Mouse (Mus musculus) cerebellum, adult 9-10 months (tissue): ENCODE measurements around the gene Kmt2b.

ENCODE experiments used
- DNase-seq: peaks from one replicate; pipeline ENCODE4 v3.0.0; 2022

Gene Kmt2b

DNA sequence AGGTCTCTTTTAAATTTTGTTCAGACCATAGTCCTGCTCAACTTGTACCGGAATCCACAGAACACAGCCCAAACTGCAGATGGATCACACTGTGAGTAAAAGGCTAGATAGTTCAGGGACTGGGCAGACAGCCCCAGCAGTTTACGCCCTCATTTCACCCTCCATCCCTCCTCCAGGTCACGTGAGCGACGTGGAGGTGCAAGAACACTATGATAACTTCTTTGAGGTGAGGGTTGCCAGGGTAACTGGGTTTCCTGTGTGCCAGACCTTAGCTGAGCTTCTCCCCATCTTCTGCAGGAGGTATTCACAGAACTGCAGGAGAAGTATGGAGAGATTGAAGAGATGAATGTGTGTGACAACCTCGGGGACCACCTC, 24.6 kb downstream of the Kmt2b start:
- DNase-seq = no peak

DNA sequence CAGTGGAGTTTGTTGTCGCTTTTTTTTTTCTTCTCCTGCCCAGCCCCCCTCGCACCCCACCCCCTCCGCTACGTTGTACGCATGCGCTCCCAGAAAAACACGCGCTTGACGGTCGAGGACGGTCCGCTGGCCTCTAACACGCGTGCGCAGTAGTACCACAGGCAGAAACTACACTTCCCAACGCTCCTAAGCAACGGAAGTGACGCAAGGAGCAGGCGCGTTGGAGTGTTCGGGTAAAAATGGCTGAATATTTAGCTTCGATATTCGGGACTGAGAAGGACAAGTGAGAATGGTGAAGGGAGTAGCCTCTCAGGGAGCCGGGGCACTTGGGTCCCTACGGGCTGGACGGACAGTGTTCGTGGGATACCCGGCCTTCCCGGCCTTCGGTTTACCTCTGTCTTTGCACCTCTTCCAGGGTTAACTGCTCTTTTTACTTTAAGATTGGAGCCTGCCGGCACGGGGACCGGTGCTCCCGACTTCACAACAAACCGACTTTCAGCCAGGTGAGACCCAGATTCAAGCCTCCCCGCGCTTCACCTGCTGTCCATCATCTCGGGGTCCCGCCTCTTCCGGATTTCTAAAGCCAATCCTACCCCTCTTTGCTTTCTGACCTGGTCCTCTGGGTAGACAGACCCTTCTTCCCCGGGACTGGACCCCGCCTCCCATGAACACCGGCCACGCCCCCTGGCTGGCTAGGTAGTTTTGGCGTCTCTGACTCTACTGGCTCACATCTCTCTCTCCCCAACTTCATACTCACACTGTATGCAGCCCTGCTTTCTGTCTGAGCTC, 25.2 kb downstream of the Kmt2b start, which contains the start of the genes U2af1l4, Gm49396 and Psenen:
U2af1l4 (plus strand) TSS at position 185 of the 789 bp plus-strand sequence.
Gm49396 (plus strand) TSS at position 228 of the 789 bp plus-strand sequence.
Psenen (minus strand) TSS at position 511 of the 789 bp plus-strand sequence.
- peak; percentile 97 for DNase-seq

DNA sequence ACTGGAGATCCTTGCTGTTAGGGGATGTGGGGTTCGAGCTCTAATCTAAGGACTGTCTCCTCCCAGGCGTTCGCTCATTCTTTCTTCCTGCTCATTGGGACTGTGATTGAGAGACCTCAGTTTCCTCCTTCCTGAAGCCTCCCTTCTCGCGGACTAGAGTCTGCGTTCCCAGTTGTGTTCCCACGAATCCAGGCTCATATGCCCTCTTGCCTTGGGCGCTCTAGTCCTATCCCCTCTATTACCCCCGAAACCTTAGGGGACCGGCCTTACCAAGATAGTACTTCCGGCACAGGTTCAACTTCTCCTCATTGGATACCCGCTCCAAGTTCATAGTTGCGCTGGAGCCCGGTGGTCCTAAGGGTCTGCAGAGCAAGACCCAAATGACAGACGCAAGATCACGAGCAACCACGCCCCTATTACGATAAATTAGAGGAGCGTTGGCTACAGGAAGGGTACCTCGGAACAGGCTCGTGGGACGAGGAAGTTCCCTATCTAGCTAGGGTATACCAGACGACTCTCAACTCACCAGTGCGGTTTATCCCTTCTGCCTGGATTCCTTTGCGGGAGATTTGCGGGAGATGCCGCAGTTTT, 25.9 kb downstream of the Kmt2b start:
- no peak for DNase-seq

DNA sequence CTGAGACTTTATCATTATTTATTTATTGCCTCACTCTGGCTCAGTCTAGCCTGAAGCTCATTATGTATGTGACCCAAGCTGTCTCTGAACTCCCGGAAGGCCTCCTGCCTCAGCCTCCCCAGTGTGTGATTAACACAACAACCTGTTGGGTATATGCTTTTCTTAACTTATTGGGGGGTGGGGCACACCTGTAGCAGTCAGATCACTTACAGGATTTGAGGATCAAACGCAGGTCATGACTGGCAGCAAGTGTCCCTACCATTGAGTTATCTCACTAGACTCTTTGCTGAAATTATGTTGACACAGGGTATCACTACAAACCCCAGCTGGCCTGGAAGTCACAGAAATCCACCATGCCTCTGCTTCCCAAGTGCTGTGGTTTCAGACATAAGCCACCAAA, 28.2 kb downstream of the Kmt2b start:
- peak; percentile 61 for DNase-seq

DNA sequence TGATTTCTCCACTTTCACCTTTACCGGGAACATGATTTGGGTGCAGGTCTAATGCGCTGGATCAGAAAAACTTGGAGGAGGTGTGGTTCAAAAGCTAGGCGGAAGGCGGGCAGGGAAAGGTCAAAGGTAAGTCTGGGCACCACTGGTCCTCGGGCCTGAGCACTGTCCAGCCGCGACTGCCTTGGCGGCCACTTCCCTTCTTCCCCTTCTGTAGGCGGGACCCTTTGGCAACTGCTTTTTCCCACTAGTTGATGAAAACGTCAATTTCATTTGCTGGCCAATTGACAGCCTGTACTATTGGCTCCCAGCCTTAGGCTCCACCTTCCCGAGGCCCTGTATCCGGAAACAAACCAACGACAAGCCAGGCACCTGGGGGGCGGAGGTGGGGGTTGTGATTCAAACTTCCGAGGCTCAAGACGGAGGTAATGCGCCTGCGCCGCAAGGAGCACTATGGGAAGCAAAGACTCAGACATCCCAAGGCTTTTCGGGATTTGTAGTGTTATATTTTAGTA, 29.0 kb downstream of the Kmt2b start, which contains the start of gene Lin37:
Lin37 (minus strand) TSS at position 396 of the 512 bp plus-strand sequence.
- DNase-seq = peak; percentile 100

DNA sequence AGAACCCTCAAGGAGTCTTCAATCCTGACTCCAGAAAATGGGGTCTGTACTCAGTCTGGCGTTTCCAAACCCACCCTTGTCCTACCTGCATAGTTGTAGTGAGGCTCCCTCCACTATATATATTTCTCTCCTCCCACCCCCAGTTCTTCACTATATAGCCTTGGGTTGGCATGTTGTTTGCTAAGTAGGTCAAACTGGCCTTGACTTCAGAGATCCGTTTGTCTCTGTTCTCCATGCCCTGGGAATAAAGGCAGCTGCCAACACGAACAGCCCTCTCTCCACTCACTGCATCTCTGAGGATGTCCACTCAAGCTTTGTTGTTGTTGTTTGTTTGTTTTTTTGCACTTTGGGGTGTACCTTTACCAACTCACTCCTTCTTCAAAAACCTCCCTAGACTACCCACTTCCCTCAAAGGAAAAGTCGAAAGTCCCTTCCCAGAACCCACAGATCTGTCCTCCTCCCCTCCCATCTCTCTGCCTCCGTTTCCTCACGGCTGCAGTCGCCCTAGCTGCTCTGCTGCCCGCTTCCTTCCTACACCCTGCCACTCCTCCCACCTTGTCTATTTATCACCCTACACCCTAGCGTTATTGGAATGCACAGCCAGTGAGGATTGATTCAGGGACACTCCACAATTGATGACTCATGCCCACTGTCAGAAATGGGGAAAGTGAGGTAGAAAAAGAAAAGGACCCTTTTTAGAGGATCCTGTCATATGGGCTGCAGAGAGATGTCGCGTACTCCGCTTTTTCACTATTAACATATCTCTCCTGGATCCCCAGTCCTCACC, 29.7 kb downstream of the Kmt2b start:
- peak; percentile 54 for DNase-seq

DNA sequence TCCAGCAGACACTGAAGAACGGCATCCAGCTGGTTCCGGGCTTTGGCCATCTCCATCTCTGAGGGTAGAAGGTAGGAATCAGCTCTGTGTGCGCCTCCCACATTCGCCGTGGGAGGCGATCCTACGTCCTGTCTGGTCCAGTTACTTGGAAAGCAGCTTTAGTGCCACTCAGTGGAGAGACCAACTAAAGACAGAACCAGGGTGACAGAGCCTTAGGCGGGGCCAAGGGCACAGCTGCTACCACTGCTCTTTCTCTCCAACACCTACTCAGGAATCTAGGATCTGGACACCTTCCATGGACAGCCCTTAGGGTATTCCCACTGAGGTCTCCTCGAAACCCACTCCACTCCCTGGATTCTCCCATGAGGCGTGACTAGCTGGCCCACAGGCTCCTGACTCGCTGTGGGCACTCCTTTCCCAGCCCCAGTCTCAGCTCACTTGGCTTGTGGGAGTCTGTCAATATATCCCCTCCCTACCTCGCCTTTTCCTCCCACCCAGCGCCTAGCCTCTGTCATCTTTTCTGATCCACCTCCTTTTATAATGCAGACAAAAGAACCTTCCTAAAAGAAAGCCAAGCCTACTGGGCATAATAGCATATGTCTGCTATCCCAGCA, 30.5 kb downstream of the Kmt2b start:
- DNase-seq = peak; percentile 45

DNA sequence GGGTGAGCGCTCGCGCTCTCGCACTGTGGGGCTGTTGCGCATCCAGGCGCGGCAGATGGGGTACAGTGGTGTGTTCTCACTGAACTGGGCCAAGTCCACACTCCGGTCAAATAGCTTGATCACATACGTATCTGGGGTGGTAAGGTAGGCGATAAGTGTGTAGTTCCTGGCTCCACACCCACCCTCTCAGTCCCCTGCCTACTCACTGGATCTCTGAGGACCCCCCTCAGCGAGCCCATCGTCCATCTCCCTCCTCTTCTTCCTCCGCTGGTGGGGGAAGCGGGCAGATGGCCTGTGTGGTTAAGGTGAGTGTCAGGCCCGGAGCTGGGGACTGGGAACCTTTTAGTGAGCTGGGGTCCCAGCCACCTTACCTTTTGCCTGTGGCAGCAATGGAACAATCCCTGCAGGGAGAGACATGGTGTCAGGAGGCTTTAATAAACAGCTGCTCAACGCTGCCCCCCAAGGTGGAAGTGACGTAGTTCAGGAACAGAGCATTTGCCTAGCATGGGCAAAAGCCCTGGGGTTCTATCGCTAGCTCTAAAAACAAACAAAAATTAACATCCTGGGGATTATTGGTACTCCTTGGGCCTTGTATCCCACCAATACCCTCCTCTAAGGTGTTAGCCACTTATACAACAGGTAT, 31.5 kb downstream of the Kmt2b start:
- DNase-seq = no peak

DNA sequence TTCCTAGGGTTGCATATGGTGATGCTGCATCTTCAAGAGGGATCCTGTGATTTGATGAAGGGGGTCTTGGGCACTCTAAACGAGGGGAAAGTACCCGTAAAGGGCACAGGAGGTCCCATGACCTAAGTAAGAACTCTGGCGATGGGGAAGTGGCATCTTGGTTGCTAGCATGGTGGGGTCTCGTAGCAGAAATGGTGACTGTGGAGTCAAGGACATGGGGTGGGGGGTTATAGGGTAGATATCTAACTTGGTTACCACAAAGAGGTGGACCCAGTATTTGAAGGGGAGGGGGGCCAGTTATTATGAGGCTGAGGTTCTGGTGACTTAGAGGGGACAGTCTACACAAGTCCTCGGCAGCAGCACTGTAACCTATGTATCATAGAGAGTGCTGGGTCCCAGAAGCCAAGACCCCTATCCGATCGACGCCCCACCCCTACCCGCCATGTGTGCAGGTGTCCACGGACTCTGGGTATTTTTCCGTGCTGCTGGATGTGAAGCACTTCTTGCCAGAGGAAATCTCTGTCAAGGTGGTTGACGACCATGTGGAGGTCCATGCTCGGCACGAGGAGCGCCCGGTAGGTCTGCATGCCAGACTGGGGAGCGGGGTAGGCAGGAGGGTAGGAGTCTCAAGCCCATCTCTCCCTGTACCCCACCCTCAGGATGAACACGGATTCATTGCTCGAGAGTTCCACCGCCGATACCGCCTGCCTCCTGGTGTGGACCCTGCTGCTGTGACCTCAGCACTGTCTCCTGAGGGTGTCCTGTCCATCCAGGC, 34.5 kb downstream of the Kmt2b start:
- peak; percentile 67 for DNase-seq

DNA sequence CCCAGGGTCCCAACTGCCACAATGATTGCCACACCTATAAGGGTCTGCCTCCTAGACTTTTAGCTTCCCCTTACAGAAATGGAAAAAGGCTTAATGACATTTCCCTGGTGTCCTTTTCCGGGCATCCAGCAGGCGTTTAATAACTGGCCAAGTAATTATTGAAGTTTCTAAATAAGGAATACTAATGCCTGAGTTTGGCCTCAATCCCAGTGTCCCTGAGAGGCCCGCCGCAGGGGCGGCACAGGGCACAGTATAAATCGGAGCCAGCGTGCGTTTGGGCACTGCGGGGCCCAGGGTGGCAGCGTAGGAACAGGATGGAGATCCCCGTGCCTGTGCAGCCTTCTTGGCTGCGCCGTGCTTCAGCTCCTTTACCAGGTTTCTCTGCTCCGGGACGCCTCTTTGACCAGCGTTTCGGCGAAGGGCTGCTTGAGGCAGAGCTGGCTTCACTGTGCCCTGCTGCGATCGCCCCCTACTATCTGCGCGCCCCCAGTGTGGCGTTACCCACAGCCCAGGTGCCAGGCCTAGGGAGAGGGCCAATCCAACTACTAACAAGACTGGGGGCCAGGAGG, 35.4 kb downstream of the Kmt2b start:
- DNase-seq = peak; percentile 84

DNA sequence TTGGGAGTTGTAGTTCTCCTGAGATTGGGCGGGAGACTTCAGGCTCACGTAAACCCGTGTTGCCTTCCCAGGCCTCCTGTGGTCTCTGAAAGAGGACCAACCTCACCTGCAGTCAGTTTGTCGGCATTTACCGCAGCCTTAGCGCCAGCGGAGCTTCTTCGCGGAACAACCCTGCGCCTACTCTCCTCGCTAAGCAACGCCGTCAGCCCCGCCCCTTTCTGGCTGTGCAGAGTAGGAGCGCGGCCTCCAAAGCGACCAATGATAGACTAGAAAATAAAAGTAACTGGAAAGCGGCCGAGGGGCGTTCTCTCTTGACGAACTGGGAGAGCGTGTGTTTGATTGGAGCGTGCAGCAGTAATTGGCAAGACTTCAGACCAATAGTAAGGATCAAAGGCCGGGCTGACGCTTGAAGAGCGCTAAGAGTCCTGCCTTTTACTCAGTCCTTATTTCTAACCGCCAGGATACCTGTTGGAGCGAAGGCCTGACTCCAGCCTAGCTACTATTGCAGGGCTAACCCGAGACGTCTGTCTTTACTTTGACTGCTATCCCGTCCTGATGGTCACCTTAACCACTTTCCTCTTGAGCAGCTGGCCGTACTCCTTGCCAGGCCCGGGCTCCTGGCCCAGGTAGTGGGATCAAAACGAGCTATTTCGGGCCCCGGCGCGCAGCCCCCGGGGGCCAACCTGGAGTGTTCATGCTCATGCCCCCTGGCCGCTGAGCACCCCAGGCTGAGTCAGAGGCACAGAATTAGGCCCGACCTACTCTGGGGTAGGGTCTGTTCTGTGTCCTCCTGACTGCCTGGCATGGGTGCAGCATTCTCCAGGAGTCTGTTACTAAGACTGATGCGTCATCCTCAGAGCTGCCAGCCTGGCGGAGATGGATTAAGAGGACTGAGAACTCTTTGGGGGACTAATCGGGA, 36.2 kb downstream of the Kmt2b start, which contains the start of the genes Hspb6 and Proser3:
Hspb6 (plus strand) TSS at position 77 of the 919 bp plus-strand sequence.
Proser3 (minus strand) TSS at position 198 of the 919 bp plus-strand sequence.
- peak; percentile 99 for DNase-seq

DNA sequence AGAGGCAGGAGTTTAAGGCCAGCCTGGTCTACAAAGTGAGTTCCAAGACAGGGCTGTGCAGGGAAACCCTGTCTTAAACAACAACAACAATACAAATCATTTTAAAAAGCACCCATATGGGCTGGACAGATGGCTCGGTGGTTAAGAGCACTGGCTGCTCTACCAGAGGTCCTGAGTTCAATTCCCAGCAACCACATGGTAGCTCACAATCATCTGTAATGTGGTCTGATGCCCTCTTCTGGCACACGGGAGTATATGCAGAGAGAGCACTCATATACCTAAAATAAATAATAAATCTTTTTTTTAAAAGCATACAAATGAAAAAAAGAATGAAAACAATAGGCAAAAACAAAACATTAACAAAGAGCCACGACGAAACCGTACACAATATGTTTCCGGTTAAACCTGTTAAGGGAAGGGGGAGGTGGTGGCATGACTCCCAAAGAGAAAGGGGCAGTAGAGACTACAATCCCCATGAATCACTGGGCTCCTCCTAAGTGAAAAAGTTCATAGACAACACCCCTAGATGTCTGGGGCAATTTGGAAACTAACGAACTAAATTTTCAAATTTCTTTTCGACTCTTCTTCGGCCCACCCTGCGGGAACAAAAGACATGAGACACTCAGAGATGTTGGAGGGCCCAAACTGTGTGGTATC, 37.0 kb downstream of the Kmt2b start:
- DNase-seq = no peak

DNA sequence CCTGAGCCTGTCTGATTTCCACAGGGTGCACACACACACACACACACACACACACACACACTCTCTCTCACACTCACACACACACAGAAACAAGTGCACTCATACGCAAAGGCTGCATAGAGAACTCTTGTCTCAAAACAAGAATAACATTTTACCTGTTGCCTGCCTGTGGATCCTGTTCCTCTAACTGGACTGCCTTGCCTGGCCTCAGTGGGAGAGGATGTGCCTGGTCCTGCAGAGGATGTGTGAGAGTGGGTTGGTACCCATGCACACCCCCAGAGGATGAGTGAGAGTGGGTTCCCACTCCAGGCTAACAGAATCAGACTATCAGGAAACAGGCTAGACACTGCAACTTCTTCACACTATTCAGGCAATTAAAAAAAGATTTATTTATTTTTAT, 37.9 kb downstream of the Kmt2b start:
- peak; percentile 53 for DNase-seq

DNA sequence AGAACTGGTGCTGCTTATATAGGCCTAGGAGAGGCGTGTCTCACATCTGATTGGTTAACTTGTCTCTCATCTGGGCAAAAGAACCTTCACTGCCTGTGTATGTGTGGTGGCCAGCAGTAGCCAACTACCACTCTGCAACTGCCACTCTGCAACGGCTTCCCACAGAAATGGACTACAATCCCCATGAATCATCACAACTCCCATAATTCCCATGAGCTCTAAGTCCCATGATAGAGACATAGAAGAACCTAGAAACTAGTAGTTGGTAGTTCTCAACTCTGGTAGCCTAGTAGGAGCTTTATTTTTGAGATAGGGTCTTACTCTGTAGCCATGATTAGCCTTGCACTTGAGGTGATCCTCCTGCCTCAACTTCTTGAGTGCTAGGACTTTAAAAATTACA, 38.6 kb downstream of the Kmt2b start:
- DNase-seq = no peak

DNA sequence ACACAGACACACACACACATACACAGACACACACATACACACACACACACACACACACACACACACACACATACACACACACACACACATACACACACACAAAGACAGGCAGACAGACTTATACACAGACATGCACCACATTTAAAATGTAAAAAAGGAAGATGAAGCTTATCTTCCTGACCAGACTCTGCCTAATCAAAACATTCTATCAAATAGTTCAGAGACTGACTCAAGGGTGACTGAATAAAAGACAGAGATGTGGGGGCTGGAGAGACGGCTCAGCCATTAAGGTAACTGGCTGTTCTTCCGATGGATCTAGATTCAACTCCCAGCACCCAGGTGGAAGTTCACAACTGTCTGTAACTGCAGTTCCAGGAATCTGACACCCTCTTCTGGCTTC, 44.2 kb downstream of the Kmt2b start:
- no peak for DNase-seq

DNA sequence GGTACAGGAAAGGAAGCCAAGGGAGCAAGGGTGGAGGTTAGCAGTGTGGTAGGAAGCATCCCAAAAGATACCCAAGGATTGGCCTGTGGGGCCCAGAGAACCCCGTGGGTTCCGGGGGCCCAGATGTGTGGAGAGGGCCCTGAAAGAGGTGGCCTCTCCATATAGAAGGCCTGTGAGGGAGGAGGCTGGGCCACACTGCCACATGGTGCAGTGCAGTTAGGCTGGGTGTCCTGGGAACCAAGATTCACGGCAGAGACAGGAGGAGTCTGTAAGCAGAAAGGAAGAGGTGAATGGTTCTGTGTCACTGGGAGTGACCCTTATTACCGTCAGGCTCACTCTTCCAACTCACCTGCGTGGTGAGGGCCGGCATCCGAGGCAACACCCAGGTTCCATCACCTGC, 48.0 kb downstream of the Kmt2b start:
- DNase-seq = no peak

DNA sequence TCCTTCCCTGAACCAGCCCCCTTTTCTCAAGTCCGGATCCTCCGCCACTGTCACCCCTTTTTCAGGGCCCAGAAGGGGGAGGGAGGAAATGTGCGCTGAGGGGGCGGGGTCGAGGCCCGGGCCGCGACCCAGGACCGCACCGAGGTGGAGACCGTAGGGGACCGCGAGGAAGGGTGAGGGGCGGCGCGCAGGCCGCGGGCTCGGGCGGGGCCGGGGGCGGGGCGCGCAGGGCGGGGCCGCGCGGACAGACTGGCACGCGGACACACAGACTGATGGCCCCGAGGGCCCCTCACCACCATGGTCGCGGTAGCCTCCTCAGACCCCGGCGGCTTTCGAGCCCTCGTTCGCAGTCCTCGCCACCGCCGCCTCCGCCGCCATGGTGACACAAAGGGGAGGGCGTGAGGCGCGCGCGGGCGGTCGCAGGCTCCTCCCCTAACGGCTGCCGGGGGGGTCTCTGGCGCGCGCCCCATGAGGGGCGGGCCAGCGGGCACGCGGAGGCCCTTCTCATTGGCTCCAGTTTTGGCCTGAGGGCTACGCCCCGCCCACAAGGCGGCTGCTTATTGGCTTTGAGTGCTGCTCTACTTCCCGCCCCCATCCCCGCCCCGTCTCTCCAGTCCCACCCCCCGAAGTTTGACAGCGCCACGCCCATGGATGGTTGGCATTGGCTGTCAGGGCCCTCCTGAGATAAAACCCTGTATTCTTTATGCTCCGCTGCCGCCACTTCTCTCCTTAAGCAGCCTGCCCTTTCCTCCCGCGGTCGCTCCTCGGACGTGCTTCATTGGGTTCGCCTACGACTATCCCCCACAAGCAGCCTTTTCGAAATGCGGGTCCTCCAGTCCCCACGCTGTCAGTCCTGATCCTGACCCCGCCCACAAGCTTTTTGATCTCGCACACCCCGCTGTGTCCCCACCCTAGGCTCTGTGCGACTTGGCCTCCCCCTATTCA, 53.6 kb downstream of the Kmt2b start, which contains the start of gene Arhgap33:
Arhgap33 (minus strand) TSS at position 428 of the 945 bp plus-strand sequence.
- DNase-seq = peak; percentile 96
